In genomic region chr9:72530237-72530636, GRCm38 (mm10) we compare ENCODE assay signal across 8 mouse cellular contexts. TPM values are rescaled to one million over a fixed set of nuclear protein-coding genes. Genes with fewer than 3 reads are reported as not detected.
A peak's percentile ranks its signal among the peaks of the same experiment; 100 is the strongest.
DNase-seq lines count a peak whose midpoint lies in the region; ATAC-seq lines count a peak whose summit lies in the region.

No protein-coding gene starts in this region.

- H3K4me2 ChIP-seq in heart, embryonic 12.5 days: peak overlapping the region; percentile 92; the same call in 1 of the 2 replicates
- peak overlapping the region; percentile 96 for H3K4me2 ChIP-seq in liver, embryonic 15.5 days
- H3K4me2 ChIP-seq in neural tube, embryonic 13.5 days: peak overlapping the region; percentile 67; the same call in 1 of the 2 replicates

- no peaks in the 10 kb centered on the region for H3K9me3 ChIP-seq in heart, embryonic 12.5 days (replicated peaks)
- H3K9me3 ChIP-seq in liver, embryonic 15.5 days (replicated peaks): no peaks in the 10 kb centered on the region
- H3K9me3 ChIP-seq in neural tube, embryonic 13.5 days: no peaks in the 10 kb centered on the region

- no peak overlapping the region for H3K4me3 ChIP-seq in heart, embryonic 12.5 days
- H3K4me3 ChIP-seq in liver, embryonic 15.5 days (replicated peaks): 0 out of 2 replicates have a peak overlapping the region, but pooled peaks have one; percentile 92
- H3K4me3 ChIP-seq in neural tube, embryonic 13.5 days: no peak overlapping the region

- peak; percentile 89 for ATAC-seq in erythroblast, adult 5-6 weeks (replicated peaks; ENCODE audit: low FRiP score, poor library complexity, severe bottlenecking)
- ATAC-seq in heart, embryonic 12.5 days (ENCODE audit: insufficient number of reproducible peaks, low FRiP score): no peak
- ATAC-seq in liver, embryonic 15.5 days (ENCODE audit: insufficient read depth): no peak
- no peak for ATAC-seq in neural tube, embryonic 13.5 days (ENCODE audit: low read depth)

- peaks cover 9% of the 10 kb centered on the region for H3K4me1 ChIP-seq in heart, embryonic 12.5 days (replicated peaks)
- peaks cover 30% of the 10 kb centered on the region for H3K4me1 ChIP-seq in liver, embryonic 15.5 days (replicated peaks)
- peaks cover 22% of the 10 kb centered on the region for H3K4me1 ChIP-seq in neural tube, embryonic 13.5 days (replicated peaks)

- H3K27ac ChIP-seq in heart, embryonic 12.5 days (ENCODE audit: poor library complexity, severe bottlenecking): no peak overlapping the region
- no peak overlapping the region for H3K27ac ChIP-seq in liver, embryonic 15.5 days (replicated peaks)
- H3K27ac ChIP-seq in neural tube, embryonic 13.5 days (replicated peaks): peak overlapping the region; percentile 100

- no peaks in the 10 kb centered on the region for H3K36me3 ChIP-seq in heart, embryonic 12.5 days
- no peaks in the 10 kb centered on the region for H3K36me3 ChIP-seq in liver, embryonic 15.5 days (replicated peaks)
- H3K36me3 ChIP-seq in neural tube, embryonic 13.5 days: no peaks in the 10 kb centered on the region

- DNase-seq in CD8-positive naive resting alpha-beta T cell, adult 2 months (ENCODE audit: low read depth in 2 of 2, low spot score in 2 of 2): peak; percentile 90 to 91
- DNase-seq in brain, adult 2 months (ENCODE audit: low read depth, low spot score): peak; percentile 96
- DNase-seq in kidney, postnatal 4 days: peak; percentile 89 to 93
- peak; percentile 85 for DNase-seq in telencephalon, adult 2 months (ENCODE audit: low read depth, low spot score)

- H3K27me3 ChIP-seq in heart, embryonic 12.5 days (replicated peaks): no peaks in the 10 kb centered on the region
- 0 out of 2 replicates have a peak, but pooled peaks cover 6% of the 10 kb centered on the region for H3K27me3 ChIP-seq in liver, embryonic 15.5 days
- H3K27me3 ChIP-seq in neural tube, embryonic 13.5 days: no peaks in the 10 kb centered on the region

- 1% methylated on average over 12 of the region's 12 CpGs for WGBS in heart, embryonic 12.5 days
- WGBS in liver, embryonic 15.5 days (ENCODE audit: insufficient replicate concordance): under 1% methylated on average over 12 of the region's 12 CpGs
- WGBS in neural tube, embryonic 13.5 days: 1% methylated on average over 12 of the region's 12 CpGs

- H3K9ac ChIP-seq in heart, embryonic 12.5 days: no peak overlapping the region
- no peak overlapping the region for H3K9ac ChIP-seq in liver, embryonic 15.5 days
- no peak overlapping the region for H3K9ac ChIP-seq in neural tube, embryonic 13.5 days

RNA-seq across cellular contexts. Expression of gene Rfx7, which starts 1.8 kb away (rescaled TPM):
- total RNA-seq in erythroblast, adult 5-6 weeks (2015; ENCODE audit: low replicate concordance): 12.9 and 24.7 TPM in 2 replicates
- 4.2 and 5.4 TPM in 2 replicates for total RNA-seq in erythroblast, adult 5-6 weeks (2017; ENCODE audit: low replicate concordance)
- 10.8 and 13.0 TPM in 2 replicates for polyA plus RNA-seq in heart, embryonic 12.5 days (2016; fragmentation: Nextera tagmentation; extraction: Ambion mirVana)
- 2.3 TPM in 2 replicates for polyA plus RNA-seq in liver, embryonic 15.5 days (2015; fragmentation: Nextera tagmentation; extraction: Ambion mirVana)
- polyA plus RNA-seq in neural tube, embryonic 13.5 days (2015; fragmentation: Nextera tagmentation; extraction: Ambion mirVana): 15.0 and 17.2 TPM in 2 replicates

RNA-seq across cellular contexts. Expression of gene Tex9, which starts 38.2 kb away (rescaled TPM):
- total RNA-seq in erythroblast, adult 5-6 weeks (2015; ENCODE audit: low replicate concordance): 1.7 and 6.5 TPM in 2 replicates
- 8.9 and 10.8 TPM in 2 replicates for total RNA-seq in erythroblast, adult 5-6 weeks (2017; ENCODE audit: low replicate concordance)
- 18.8 and 19.3 TPM in 2 replicates for polyA plus RNA-seq in heart, embryonic 12.5 days (2016; fragmentation: Nextera tagmentation; extraction: Ambion mirVana)
- polyA plus RNA-seq in liver, embryonic 15.5 days (2015; fragmentation: Nextera tagmentation; extraction: Ambion mirVana): 3.8 and 4.2 TPM in 2 replicates
- 36.4 and 38.6 TPM in 2 replicates for polyA plus RNA-seq in neural tube, embryonic 13.5 days (2015; fragmentation: Nextera tagmentation; extraction: Ambion mirVana)
